Mouse (Mus musculus): ENCODE results near the gene Mre11a.

The Mre11a gene

DNA sequence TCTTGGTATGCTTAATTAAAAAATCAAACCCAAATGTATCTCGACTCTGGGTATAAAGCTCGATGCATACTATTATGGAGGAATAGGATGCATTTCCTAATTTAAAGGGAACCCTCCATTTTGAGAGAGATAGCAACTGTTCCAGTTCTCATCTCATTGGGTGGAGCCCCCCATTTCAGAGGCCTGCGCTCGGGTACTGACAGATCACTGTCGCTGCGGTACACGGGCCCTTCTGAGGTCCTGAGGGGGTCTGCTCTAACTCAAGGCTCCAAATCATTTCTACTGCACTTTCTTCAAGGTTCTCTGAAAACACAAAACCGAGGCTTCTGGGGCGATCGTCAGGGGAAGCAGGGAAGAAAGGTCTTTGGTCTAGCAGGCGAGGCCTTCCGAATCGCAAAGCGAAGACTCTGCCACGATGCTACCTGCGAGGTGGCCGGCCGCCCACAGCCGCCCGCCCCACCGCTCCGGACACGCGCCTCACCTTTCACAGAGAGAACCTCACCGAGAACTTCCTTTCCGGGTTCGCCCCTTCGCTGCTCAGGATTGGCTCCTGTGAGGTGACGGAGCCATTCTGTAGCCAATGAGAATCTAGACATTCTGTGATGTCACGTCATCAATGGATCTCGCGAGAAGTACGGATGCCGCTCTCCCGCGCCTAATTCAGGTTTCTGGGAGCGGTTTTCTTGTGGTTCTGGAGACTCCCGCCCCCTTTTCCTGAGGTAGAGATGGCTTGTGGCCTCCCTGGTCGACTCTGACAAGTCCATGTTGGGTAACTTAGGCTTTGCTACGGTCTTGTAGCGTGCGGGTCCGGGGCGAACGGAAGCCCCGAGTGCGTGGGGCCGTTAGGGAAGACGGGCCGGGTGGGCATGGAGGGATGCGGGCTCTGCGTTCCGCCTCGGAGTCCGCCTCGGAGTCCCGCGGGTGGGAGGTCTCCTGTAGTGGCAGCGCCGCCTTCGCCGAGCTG is at the start of gene Mre11a, which contains the start of gene Ankrd49:
TSS of gene Mre11a (plus strand) at position 616 of the 964 bp plus-strand sequence.
TSS of gene Ankrd49 (minus strand) at position 818 of the 964 bp plus-strand sequence.
- DNase-seq (ENCODE audit: low read depth, low spot score): peak; percentile 91

DNA sequence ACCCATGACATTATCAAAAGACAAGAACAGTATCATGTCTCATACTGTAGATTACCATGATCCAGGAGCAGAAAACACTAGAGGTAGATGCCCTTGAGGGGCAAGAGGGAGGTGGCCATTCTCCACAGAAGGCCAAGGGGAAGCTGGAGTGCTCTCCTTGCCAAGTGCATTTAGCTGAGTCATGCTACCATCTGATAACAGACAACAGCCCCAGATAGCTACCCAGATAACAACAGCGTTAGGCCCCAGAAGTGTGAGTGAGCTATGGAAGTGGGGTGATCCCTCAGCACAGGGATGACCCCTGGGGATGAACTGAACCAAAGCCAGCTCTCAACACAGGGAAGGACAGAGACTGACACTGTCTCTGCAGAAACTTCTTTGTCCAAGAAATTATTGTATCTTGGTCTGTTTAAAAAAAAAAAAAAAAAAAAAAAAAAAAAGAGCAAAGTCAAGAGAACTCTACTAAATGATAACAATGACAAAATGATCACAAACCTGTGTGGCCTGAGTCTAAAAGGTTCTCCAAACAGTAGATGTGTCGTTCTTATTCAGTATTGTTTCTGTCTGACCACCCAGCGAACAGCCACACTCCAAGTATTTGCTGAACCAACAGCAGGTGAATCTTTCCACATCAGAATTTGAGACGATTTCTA is 44.8 kb upstream of the Mre11a start:
- no peak for DNase-seq (ENCODE audit: low read depth, low spot score)

DNA sequence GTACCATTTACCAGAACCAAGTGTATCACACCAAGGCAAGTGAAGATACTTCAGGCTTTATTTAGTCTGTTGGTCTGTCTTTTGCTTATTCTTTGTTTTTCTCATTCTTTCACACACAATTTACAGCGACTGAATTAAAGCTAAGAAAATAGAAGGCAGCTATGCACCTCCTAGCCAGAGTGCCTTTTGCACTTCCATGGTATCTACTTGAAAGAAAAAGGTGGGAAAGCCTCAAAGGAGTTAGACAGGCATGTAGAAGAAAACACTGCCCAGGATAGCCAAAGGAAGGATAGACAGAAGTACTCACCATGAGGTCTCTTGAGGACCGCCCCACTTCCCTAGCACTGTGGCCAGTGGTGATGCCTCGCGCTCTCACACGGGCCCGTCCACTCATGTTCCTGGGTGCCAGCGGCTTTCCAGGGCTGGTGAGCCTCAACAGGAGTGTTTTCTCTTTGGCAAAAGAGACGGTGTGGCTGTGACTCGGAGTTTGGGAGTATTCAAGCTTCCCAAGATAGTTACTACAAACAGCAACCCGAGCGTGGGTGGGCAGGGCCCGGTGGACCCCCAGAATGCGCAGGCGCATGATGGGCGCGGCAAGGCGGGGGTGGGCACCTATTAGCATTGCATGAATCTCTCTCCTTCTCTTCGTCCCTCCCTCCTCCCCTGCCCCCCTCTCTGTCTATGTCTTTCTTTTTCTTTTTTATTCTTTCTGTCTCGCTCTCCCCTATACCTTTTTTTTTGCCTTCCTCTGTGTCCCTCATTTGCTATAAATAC is 44.1 kb upstream of the Mre11a start, which contains the start of gene Piwil4:
TSS of gene Piwil4 (minus strand) at position 583 of the 774 bp plus-strand sequence.
- DNase-seq (ENCODE audit: low read depth, low spot score): no peak

DNA sequence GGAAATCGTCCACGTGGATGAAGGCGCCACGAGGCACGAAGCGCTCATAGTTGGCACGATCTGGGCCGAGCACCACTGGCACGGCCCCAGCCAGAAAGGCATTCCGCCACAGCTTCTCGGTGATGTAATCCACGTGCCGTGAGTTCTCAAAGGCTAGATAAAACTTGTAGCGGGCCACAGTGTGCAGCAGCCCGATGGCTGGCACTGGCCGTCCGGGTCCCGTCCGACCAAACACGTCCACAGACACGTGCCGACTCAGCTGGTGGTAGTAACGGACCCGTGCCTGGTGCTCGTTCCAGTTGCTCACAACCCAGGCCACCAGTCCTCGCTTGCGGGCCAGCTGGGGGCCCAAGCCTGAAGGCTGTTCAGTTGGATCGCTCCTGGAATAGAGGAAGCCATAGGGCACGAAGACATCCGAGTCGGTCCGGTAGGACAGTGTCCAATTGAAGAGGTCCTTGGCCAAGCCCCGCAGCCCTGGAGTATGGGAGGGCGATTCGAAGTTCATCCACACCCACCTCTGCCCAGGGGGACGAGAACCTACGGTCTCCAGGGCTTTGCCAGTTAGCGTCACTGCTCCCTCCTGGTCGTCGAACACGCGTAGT is 33.5 kb upstream of the Mre11a start:
- no peak for DNase-seq (ENCODE audit: low read depth, low spot score)

DNA sequence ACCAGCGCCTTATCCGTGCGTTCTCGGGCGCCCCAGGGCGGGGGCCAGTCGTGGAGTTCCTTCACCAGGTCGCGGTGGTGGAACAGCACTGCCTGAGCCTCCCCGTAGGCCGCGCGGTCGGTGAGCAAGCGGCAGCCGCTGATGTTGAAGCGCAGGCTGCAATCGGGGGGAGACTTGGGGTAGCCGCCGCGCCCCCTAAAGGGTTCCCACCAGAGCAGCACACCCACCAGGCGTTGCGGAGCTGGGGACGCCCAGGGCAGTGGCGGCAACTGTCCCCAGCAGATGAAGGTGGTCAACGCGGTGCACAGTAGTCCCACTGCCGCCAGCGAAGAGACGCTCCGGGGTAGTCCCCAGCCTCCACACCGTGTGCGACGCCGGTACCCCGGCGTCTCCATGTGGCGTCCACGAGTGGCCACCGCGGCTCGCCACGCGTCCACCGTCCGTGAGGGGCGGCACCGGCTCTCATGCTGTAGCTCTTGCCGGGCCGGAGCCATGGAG is 32.9 kb upstream of the Mre11a start:
- no peak for DNase-seq (ENCODE audit: low read depth, low spot score)

DNA sequence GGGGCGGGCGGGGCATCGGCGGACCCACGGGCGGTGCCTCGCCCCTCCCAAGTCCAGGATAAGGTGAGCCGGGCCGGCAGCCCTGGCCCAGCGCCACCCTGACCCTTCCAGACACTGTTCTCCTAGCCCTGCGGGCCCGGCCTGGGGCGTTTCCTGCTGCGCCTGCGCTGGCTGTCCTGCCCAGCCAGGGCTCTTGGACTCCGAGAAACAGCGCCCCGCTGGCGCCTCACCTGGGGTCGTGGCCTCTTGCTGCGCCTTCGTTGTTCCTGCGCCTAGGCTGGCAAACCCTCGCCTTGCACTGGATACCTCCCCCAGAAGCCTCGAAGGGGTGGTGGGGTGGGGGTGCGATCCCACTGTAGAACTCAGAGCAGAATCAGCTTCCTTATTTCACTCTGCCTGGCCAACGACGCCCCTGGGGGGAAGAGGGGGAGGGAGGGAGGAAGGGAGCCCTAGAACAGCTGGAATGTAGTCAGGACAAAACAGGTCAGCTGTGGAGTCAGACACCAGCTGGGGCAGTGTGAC is 32.4 kb upstream of the Mre11a start, which contains the start of gene Fut4:
TSS of gene Fut4 (minus strand) at position 393 of the 522 bp plus-strand sequence.
- DNase-seq (ENCODE audit: low read depth, low spot score): no peak

DNA sequence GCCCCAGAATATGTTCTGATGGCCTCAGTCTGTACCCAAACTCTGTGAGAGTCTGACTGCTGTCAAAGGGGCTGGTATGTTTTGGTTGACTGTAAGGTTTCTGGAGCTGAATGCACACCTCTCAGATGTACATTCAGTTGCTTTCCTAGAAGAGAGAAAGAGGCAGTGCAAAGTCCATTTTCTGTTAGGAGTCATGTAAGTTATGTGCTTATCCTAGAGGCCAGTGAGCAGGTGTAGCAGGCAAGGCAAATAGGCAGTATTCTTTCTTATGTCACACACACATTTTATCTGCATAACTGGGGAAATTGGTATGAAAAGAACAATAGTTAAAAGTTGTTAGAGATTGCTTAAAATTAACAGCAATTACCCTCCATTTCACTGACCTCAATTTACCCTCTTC is 30.5 kb upstream of the Mre11a start:
- no peak for DNase-seq (ENCODE audit: low read depth, low spot score)

DNA sequence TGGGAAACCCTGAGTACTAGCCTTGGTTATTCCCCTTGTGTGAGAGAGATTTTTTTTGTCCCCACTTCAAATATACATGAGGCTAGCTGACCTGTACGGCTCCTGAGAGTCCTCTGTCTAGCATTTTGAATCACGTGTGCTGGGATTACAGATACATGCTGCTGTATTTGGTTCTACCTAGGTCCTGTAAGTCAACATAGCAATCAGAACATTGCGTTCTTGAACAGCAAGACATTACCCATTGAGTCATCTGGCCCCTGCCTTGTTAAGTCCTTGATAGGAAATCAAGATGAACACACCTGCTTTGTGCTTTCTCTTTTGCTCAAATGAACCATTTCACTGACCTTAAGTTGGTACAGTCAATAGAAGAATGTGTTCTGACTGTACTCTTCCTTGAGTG is 30.0 kb upstream of the Mre11a start:
- DNase-seq (ENCODE audit: low read depth, low spot score): no peak

DNA sequence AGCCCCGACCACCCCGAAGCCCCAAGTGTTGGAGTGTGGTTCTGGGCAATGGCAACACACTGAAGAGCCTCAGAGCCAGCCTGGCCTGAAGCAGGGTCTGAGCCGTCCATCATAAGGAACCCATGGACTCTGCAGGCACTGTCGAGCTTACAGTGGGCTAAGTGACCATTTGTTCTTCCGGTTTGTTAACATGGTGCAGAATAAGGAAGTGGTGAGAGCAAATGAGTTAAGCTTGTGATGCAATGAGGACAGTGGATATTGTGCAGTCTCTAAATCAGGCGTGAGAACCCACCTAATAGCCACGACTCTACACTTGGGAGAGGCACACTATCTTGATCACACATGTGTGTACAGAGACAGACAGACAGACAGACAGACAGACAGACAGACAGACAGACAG is 25.9 kb upstream of the Mre11a start:
- no peak for DNase-seq (ENCODE audit: low read depth, low spot score)

DNA sequence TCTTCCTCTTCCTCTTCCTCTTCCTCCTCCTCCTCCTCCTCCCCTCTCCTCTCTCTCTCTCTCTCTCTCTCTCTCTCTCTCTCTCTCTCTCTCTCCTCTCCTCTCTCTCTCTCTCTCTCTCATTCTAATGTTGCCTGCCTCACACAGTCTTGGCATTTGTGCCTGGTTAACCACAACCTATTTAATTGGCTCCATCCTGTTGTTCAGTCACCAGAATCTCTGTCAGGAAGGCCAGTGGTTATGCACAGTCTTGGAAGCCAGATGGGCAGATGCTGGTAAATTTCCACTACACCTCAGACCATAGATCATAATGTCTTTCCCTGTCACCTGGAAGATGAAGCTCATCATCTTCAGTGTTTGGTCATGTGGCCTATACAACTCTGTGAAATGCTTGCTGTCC is 25.2 kb upstream of the Mre11a start:
- DNase-seq (ENCODE audit: low read depth, low spot score): no peak

DNA sequence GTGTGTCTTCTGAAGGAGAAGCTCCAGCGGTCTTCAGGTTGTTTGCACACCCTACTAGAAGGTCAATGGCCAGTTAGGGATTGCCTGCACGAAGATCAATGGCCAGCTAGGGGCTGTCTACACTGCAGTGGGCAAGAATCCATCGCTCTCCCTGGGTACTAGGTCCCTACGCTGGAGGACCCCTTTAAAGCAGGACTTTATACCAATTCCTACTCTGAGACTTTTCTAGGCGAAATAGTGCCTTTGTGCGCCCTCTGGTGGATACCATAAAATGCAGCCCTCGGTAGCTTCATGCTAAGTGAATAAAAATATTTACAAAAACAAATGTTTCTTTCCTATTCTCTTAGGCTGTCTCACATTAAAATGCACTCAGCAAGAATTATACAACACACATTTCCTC is 19.7 kb upstream of the Mre11a start:
- DNase-seq (ENCODE audit: low read depth, low spot score): no peak

DNA sequence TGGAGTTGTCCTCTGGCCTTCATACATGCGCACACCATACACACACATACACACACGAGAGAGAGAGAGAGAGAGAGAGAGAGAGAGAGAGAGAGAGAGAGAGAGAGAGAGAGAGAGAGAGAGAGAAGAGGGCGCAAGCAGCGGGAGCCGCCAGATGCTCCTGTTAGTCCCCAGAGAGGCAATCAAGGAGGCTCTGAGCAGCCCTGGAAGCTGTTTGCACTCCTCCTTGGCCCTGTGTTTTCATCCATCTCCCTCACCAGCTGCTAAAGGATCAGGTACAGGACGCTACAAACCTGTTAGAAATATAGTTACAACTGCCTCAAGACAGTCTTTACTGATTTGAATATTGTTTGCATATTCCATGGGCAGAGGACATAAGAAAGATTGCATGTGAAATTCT is 14.6 kb upstream of the Mre11a start:
- no peak for DNase-seq (ENCODE audit: low read depth, low spot score)

DNA sequence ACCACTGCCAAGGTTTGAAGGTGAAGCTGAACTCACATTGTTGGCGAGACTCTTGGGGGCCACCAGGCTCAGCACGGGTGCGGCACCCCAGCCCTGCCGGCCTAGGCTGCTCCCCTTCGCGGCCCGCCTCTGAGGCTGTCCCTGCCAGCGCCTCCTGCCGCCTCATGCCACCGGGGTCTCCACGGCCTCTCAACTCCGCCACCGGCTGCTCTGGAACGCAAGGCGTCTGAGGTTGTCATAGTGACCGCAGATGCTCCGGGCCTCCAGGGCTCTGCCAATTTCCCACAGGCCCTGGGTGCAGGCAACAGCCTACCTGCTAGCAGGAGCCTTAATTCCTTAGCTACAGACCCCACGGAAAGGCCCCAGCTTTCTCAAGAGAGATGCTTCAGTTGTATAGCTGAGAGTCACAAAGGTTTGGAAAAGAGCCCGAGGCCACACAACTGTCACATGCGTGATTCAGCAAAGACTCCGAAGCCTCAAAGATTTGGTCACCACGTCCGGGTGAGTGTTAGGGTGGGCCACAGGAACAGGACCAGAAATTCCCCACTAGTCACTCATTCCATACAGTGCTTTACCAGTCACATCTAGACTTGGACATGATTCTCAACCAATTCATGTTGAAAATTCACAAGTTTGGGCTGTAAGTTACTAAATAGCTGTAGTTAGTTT is 13.5 kb upstream of the Mre11a start, which contains the start of gene 1700012B09Rik:
TSS of gene 1700012B09Rik (minus strand) at position 228 of the 669 bp plus-strand sequence.
- no peak for DNase-seq (ENCODE audit: low read depth, low spot score)

DNA sequence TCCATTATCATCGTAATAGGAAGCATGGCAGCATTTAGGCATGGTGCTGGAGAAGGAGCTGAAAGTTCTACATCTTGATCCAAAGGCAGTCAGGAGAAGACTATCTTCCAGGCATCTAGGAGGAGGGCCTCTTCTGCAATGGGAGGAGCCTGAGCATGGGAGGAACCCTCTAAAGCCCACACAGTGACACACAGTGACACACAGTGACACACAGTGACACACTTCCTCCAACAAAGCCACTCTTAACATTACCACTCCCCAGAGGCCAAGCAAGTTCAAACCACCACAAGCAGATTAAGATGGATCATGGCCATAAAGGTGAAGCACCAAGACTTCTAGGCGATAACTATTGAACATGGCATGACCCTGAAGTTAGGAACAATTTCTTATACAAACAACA is 12.4 kb upstream of the Mre11a start:
- DNase-seq (ENCODE audit: low read depth, low spot score): no peak

DNA sequence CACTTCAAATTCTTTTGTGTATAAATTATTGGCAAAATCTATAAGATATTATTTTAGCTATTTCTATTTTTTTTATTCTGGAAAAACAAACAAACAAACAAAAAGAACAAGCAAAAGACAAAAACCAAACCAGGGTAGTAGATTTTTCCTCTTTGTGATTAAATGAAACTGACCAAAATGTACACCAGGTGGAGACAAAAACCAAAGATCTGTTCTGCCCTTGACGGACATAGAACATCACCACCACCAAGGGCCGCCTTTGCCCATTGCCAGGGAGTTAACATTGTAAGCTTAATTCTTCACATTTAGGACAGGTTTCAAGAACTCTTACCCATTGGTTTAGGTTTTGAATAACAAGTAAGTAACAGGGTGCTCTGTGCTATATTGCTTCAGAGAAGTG is 10.6 kb upstream of the Mre11a start:
- DNase-seq (ENCODE audit: low read depth, low spot score): no peak

DNA sequence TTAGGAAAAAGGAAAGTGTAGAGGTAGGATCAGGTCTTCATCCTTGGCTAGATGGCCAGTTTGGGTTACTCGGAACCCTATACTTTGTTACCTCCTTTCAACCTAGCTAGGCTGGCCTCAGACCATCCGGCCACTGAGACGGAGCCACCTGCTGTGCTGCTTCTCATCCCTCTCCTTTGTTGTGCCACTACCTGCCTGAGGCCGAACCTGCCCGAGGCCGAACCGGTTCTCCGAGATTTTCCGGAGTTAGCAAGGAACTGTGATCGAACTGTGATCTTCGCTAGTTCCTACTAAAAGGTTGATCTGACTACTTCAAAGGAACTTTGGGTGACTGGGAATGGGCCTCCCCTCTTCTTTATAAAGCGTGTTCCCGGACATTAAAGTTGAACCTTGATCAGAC is 6.1 kb upstream of the Mre11a start:
- DNase-seq (ENCODE audit: low read depth, low spot score): no peak

DNA sequence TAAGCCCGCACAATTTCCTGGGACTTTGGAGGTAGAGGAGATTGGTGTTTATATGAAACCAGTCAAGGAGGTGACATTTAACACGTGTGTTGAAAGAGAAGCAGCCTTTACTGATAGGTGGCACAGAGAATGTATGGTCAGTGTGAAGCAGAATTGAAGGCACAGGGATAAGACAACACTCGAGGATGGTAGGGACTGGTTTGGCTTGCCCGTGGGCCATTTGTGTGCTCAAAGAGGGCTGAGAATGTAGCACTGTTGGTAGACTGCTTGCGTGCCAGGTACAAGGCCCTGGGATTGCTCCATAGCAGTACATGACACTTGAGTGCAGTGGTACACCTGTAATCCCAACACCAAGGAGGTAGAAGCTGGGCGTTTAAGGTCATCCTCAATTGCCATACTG is 2.9 kb downstream of the Mre11a start:
- no peak for DNase-seq (ENCODE audit: low read depth, low spot score)

DNA sequence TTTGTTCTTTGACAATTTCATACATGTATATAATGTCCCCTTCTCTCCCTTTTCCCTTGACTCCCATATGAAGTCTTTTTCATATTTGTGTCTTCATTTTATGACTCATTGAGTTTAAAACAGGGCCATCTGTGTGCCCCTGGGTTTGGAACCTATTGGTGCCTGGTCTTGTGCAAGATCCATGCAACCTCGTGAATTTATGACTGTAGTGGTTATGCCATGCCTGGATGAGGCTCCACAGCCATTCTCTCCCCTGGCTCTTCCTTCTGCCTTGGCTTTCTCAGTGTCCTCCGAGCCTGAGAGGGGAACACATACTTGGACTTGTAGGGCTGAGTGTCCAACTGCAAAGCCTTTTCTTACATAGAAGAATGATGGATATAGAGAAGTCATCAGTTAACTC is 21.3 kb downstream of the Mre11a start:
- DNase-seq (ENCODE audit: low read depth, low spot score): no peak

DNA sequence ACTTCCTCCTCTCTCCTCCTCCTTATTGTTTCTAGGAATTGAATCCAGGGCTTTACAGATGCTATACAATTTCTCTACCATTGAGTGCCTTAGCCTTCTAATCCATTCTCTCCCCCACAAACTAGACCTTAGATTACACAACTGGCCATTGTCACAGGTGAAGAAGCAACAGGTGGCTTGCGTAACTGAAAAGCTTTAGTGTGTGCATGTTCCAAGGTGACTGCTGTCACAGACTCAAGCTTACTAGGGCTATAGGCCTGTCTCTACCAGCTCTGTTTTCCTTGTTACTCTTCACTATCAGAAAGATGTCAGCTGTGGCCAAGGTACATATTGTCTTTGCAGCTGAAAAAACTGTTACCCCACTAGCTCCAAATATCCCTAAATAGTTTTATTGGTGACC is 22.3 kb downstream of the Mre11a start:
- no peak for DNase-seq (ENCODE audit: low read depth, low spot score)

DNA sequence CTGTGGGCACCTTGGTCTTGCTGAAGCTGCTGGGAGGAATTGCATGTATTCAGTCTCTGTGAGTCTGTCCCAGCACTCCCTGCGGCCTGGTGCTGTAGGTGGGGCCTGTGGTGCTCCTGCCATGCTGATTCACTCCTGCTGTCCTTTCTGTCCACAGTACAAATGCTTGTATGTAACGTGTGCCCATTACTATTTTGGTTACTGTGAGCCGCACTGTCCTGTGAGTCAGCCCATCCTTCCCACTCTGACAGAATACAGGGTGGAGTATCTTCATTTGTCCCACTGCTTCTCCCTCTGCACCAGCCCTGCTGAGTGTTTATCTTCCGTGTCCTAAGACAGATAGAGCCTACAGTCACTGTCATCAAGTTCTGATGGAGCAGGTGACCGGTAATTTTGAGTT is 25.7 kb downstream of the Mre11a start:
- DNase-seq (ENCODE audit: low read depth, low spot score): no peak
